ENCODE assay signal across 8 mouse cellular contexts in the genomic region with DNA sequence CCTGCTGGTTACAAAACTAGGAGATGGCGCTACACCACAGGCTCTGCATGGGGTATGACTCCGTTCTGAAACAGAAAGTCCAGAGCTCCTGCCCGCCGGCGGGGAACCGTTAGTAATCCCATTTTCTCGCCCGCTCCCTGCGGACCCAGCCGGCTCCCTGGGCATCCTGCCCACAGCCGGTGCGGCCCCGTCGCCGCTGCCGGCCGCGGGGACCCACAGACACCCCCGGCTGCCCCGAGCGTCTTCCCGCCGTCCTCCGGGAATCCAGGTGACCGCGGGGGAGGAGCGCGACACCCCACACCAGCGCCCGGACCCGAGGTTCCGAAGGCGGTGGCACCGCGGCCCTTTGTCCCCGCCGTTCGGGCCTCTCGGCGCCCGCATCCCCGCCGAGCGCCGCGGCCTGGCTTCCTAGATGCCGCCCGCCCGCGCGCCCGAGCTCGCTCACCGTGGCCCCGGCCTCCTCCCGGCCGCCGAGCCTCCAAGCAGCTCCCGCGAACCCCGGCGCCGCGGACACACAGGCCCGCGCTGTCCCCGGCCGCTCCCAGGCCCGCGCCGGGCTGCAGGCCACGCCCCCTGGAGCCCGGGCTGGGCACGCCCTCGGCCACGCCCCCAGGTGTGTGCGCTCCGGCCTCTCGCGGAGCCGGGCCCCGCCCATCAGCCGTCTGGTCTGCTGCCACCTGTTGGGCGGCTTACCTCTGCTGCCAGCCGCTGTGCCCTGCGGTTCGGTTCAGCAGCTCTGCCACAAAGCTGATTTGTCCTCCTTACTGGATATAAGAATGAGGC. TPM values are rescaled to one million over a fixed set of nuclear protein-coding genes. Genes with fewer than 3 reads are reported as not detected.
DNase-seq lines count a peak whose midpoint lies in the region; ATAC-seq lines count a peak whose summit lies in the region.

A gene (minus strand): TSS at position 605 of the 783 bp plus-strand sequence.

- H3K4me1 ChIP-seq in heart, embryonic 13.5 days, result peaks cover 29% of the 10 kb centered on the region
- peaks cover 34% of the 10 kb centered on the region for H3K4me1 ChIP-seq in liver, embryonic 12.5 days
- peaks cover 6% of the 10 kb centered on the region; the same call in 1 of the 2 replicates for H3K4me1 ChIP-seq in stomach, embryonic 15.5 days

- H3K36me3 ChIP-seq in heart, embryonic 13.5 days, result peaks cover 31% of the 10 kb centered on the region
- peaks cover 26% of the 10 kb centered on the region for H3K36me3 ChIP-seq in liver, embryonic 12.5 days
- peaks cover 13% of the 10 kb centered on the region; the same call in 1 of the 2 replicates for H3K36me3 ChIP-seq in stomach, embryonic 15.5 days

- H3K9ac ChIP-seq in heart, embryonic 13.5 days, result peak within 1 kb of the TSS; percentile 98
- peak within 1 kb of the TSS; percentile 94 for H3K9ac ChIP-seq in liver, embryonic 12.5 days
- H3K9ac ChIP-seq in stomach, embryonic 15.5 days, result peak within 1 kb of the TSS; percentile 83

- peak within 1 kb of the TSS; percentile 80 for H3K4me2 ChIP-seq in heart, embryonic 13.5 days
- H3K4me2 ChIP-seq in liver, embryonic 12.5 days, result peak within 1 kb of the TSS; percentile 92
- peak within 1 kb of the TSS; percentile 58 for H3K4me2 ChIP-seq in stomach, embryonic 15.5 days

- H3K27ac ChIP-seq in heart, embryonic 13.5 days (replicated peaks), result peak within 1 kb of the TSS; percentile 93
- peak within 1 kb of the TSS; percentile 85 for H3K27ac ChIP-seq in liver, embryonic 12.5 days
- peak within 1 kb of the TSS; percentile 88 for H3K27ac ChIP-seq in stomach, embryonic 15.5 days

- peak within 1 kb of the TSS; percentile 82 for H3K4me3 ChIP-seq in heart, embryonic 13.5 days
- peak within 1 kb of the TSS; percentile 89 for H3K4me3 ChIP-seq in liver, embryonic 12.5 days
- peak within 1 kb of the TSS; percentile 83 for H3K4me3 ChIP-seq in stomach, embryonic 15.5 days (replicated peaks)

- H3K27me3 ChIP-seq in heart, embryonic 13.5 days (replicated peaks), result no peaks in the 10 kb centered on the region
- H3K27me3 ChIP-seq in liver, embryonic 12.5 days (replicated peaks), result no peaks in the 10 kb centered on the region
- H3K27me3 ChIP-seq in stomach, embryonic 15.5 days (replicated peaks), result no peaks in the 10 kb centered on the region

- DNase-seq in CD4-positive helper T cell, adult 2 months (ENCODE audit: low read depth, low spot score), result peak; percentile 94
- peak; percentile 59 for DNase-seq in brain, embryonic 18.5 days (ENCODE audit: low read depth, low spot score)
- peak; percentile 98 for DNase-seq in kidney, postnatal 10 days
- peak; percentile 88 to 95 for DNase-seq in natural killer cell, adult 2 months (ENCODE audit: low spot score in 2 of 2)

- ATAC-seq in erythroid progenitor cell, adult 5-6 weeks (replicated peaks; ENCODE audit: low FRiP score, poor library complexity, severe bottlenecking), result peak; percentile 93
- peak; percentile 94 for ATAC-seq in heart, embryonic 13.5 days (ENCODE audit: extremely low read depth, insufficient number of reproducible peaks, low FRiP score, low TSS enrichment)
- ATAC-seq in liver, embryonic 12.5 days, result peak; percentile 97
- peak; percentile 96 for ATAC-seq in stomach, embryonic 15.5 days (ENCODE audit: insufficient read depth, low FRiP score, low read depth)

- under 1% methylated on average over 86 of the region's 87 CpGs for WGBS in heart, embryonic 13.5 days
- under 1% methylated on average over 86 of the region's 87 CpGs for WGBS in liver, embryonic 12.5 days (ENCODE audit: insufficient replicate concordance)
- WGBS in stomach, embryonic 15.5 days, result under 1% methylated on average over 78 of the region's 87 CpGs

- H3K9me3 ChIP-seq in heart, embryonic 13.5 days, result no peaks in the 10 kb centered on the region
- H3K9me3 ChIP-seq in liver, embryonic 12.5 days (replicated peaks), result no peaks in the 10 kb centered on the region
- no peaks in the 10 kb centered on the region for H3K9me3 ChIP-seq in stomach, embryonic 15.5 days

RNA-seq across cellular contexts. Expression of the gene that starts here (rescaled TPM):
- 10.9 and 16.9 TPM in 2 replicates for total RNA-seq in erythroid progenitor cell, adult 5-6 weeks (2015; ENCODE audit: low replicate concordance)
- total RNA-seq in erythroid progenitor cell, adult 5-6 weeks (2017; ENCODE audit: low replicate concordance), result 10.5 and 13.8 TPM in 2 replicates
- 87.4 and 94.7 TPM in 2 replicates for polyA plus RNA-seq in heart, embryonic 13.5 days (2015; fragmentation: Nextera tagmentation; extraction: Ambion mirVana)
- polyA plus RNA-seq in liver, embryonic 12.5 days (2016; fragmentation: Nextera tagmentation; extraction: Ambion mirVana), result 23.1 and 26.4 TPM in 2 replicates
- 118 and 119 TPM in 2 replicates for polyA plus RNA-seq in stomach, embryonic 15.5 days (2015; fragmentation: Nextera tagmentation; extraction: Ambion mirVana)

Comparison
In these comparisons a context has a peak if more than half of its experiments do, and no peak if none do; other contexts are left out.
1. Peak in every context shown above with its lines: DNase-seq, ATAC-seq, H3K4me3 ChIP-seq and H3K27ac ChIP-seq.